Mouse (Mus musculus): ENCODE results near the gene Mrpl12.
"Not testable (repeated sequence)": the region's sequence is repeated elsewhere in the genome, so short reads cannot be mapped to it uniquely, and the experiment has no call there.

Mrpl12 gene

GRCm38 (mm10) chr11:120508290-120508870 lies 24.0 kb downstream of the Mrpl12 start:
- DNase-seq (ENCODE audit: low read depth, low spot score), result no peak

- DNase-seq (ENCODE audit: low read depth, low spot score), result no peak
These were observed 25.5 kb downstream of the Mrpl12 start for GRCm38 (mm10) chr11:120509940-120510339.

GRCm38 (mm10) chr11:120510375-120511030 lies 26.1 kb downstream of the Mrpl12 start:
- no peak for DNase-seq (ENCODE audit: low read depth, low spot score)

- DNase-seq (ENCODE audit: low read depth, low spot score), result no peak
These were observed 28.5 kb downstream of the Mrpl12 start for GRCm38 (mm10) chr11:120512790-120513453.

- not testable (repeated sequence) for DNase-seq (ENCODE audit: low read depth, low spot score)
These were observed 29.8 kb downstream of the Mrpl12 start for GRCm38 (mm10) chr11:120514262-120514661.

- DNase-seq (ENCODE audit: low read depth, low spot score), result peak; percentile 73
These were observed 31.2 kb downstream of the Mrpl12 start for GRCm38 (mm10) chr11:120515611-120516010.

- DNase-seq (ENCODE audit: low read depth, low spot score), result no peak
These were observed 32.7 kb downstream of the Mrpl12 start for GRCm38 (mm10) chr11:120517147-120517546.

- DNase-seq (ENCODE audit: low read depth, low spot score), result no peak
These were observed 33.6 kb downstream of the Mrpl12 start for GRCm38 (mm10) chr11:120518027-120518426.

- no peak for DNase-seq (ENCODE audit: low read depth, low spot score)
These were observed 34.1 kb downstream of the Mrpl12 start for GRCm38 (mm10) chr11:120518558-120518957.

- no peak for DNase-seq (ENCODE audit: low read depth, low spot score)
These were observed 35.3 kb downstream of the Mrpl12 start for GRCm38 (mm10) chr11:120519738-120520137.

- no peak for DNase-seq (ENCODE audit: low read depth, low spot score)
These were observed 36.1 kb downstream of the Mrpl12 start for GRCm38 (mm10) chr11:120520498-120520897.

GRCm38 (mm10) chr11:120520967-120521540 lies 36.6 kb downstream of the Mrpl12 start:
- no peak for DNase-seq (ENCODE audit: low read depth, low spot score)

- no peak for DNase-seq (ENCODE audit: low read depth, low spot score)
These were observed 38.2 kb downstream of the Mrpl12 start for GRCm38 (mm10) chr11:120522581-120522980.

- no peak for DNase-seq (ENCODE audit: low read depth, low spot score)
These were observed 41.5 kb downstream of the Mrpl12 start for GRCm38 (mm10) chr11:120525959-120526358.

- no peak for DNase-seq (ENCODE audit: low read depth, low spot score)
These were observed 43.4 kb downstream of the Mrpl12 start for GRCm38 (mm10) chr11:120527690-120528354.

- no peak for DNase-seq (ENCODE audit: low read depth, low spot score)
These were observed 44.5 kb downstream of the Mrpl12 start for GRCm38 (mm10) chr11:120528903-120529302.

- no peak for DNase-seq (ENCODE audit: low read depth, low spot score)
These were observed 45.9 kb downstream of the Mrpl12 start, which contains the start of gene Gcgr for GRCm38 (mm10) chr11:120530085-120530964. TSS of gene Gcgr (plus strand) at chr11:120530699.

- DNase-seq (ENCODE audit: low read depth, low spot score), result no peak
These were observed 47.2 kb downstream of the Mrpl12 start for GRCm38 (mm10) chr11:120531646-120532045.

- no peak for DNase-seq (ENCODE audit: low read depth, low spot score)
These were observed 49.7 kb downstream of the Mrpl12 start for GRCm38 (mm10) chr11:120534093-120534492.

- DNase-seq (ENCODE audit: low read depth, low spot score), result no peak
These were observed 50.7 kb downstream of the Mrpl12 start for GRCm38 (mm10) chr11:120535145-120535544.

- DNase-seq (ENCODE audit: low read depth, low spot score), result no peak
These were observed 51.4 kb downstream of the Mrpl12 start for GRCm38 (mm10) chr11:120535804-120536203.

Measured in retina, postnatal 7 days (tissue).